Mouse (Mus musculus) bone marrow, adult 2 months (tissue): ENCODE measurements around the gene Tubb2b.

ENCODE experiments used
- CTCF ChIP-seq: fragments of 200-500 bp; IDR thresholded peaks from 2 replicates; pipeline ENCODE4 v1.5.1; 2011; ENCODE audit warnings: low read length, control low read depth; ENCODE audit not compliant: control insufficient read depth, insufficient read depth
- POLR2A ChIP-seq: fragments of 200-500 bp; IDR thresholded peaks from 2 replicates; pipeline ENCODE4 v1.6.1; 2011; ENCODE audit warnings: low read depth, mild to moderate bottlenecking, control low read depth, low read length, borderline replicate concordance; ENCODE audit not compliant: control insufficient read depth

GRCm38 (mm10) chr13:34077492-34078271 lies 52.6 kb downstream of the Tubb2b start, which contains the start of gene Tubb2a:
- TF ChIP-seq CTCF (peak; percentile 33; the same call in 1 of the 2 replicates), POLR2A (peak; percentile 98)
